Mouse (Mus musculus) heart, postnatal 36 days (tissue): ENCODE measurements around the gene Nt5c. TPM values are rescaled to one million over a fixed set of nuclear protein-coding genes. Genes with fewer than 3 reads are reported as not detected.
A peak's percentile ranks its signal among the peaks of the same experiment; 100 is the strongest.
"Not testable (repeated sequence)": the region's sequence is repeated elsewhere in the genome, so short reads cannot be mapped to it uniquely, and the experiment has no call there.

ENCODE experiments used
- DNase-seq, 2 experiments: peaks; one replicate each; pipeline ENCODE4 v3.0.0; 2021 to 2022
- intact Hi-C: fragments of 180-260 bp; cut with DNase I; formaldehyde crosslinking; loops from one replicate; pipeline ENCODE4 v1.15.1; 2025
- total RNA-seq, 2 experiments: library from RNA; stranded (reverse); gene quantifications; 2 replicates each; pipeline ENCODE4 v1.2.3; 2021

The Nt5c gene
- 10 to 100 TPM; 13.1 to 14.2 TPM for total RNA-seq

GRCm38 (mm10) chr11:115491356-115492083 lies at the start of gene Nt5c:
Gene Nt5c (minus strand): TSS chr11:115491862.
- peak; percentile 76 to 84 for DNase-seq
- intact Hi-C loops, result loop anchor here (1.0 to 5.0 kb wide), 4 partner anchors 19 to 71 kb away; partner anchors contain the start of genes Jpt1 and Nup85

- DNase-seq, result no peak
- intact Hi-C loops, result no loop called here
Observed at GRCm38 (mm10) chr11:115538045-115538444, 46.4 kb upstream of the Nt5c start.

GRCm38 (mm10) chr11:115536856-115537568 lies 45.4 kb upstream of the Nt5c start:
- intact Hi-C loops, result loop anchor here (2.0 kb wide), 1 partner anchor 28 kb away; the partner anchor contains the start of gene Nup85

GRCm38 (mm10) chr11:115536038-115536681 lies 44.5 kb upstream of the Nt5c start, which contains the start of gene Sumo2:
Gene Sumo2 (minus strand): TSS chr11:115536276.
- DNase-seq, result peak; percentile 99
- intact Hi-C loops, result loop anchor here (2.0 kb wide), 1 partner anchor 29 kb away; the partner anchor contains the start of gene Nup85

More at GRCm38 (mm10) chr11:115536856-115537568, 45.4 kb upstream of the Nt5c start:
- DNase-seq, result no peak

- intact Hi-C loops, result loop anchor here (2.0 kb wide), 3 partner anchors 21 to 45 kb away; partner anchors contain the start of genes Jpt1, Nt5c and Nup85
- DNase-seq, result peak; percentile 62 to 72
Observed at GRCm38 (mm10) chr11:115535401-115536037, 43.9 kb upstream of the Nt5c start.

- intact Hi-C loops, result loop anchor here (2.0 kb wide), 2 partner anchors 20 to 44 kb away; partner anchors contain the start of genes Jpt1 and Nt5c
- DNase-seq, result no peak
Observed at GRCm38 (mm10) chr11:115534759-115535371, 43.2 kb upstream of the Nt5c start.

GRCm38 (mm10) chr11:115526446-115526845 lies 34.8 kb upstream of the Nt5c start:
- DNase-seq, intact Hi-C loops: not testable (repeated sequence)

- DNase-seq, result no peak
- intact Hi-C loops, result no loop called here
Observed at GRCm38 (mm10) chr11:115522703-115523102, 31.0 kb upstream of the Nt5c start.

GRCm38 (mm10) chr11:115522238-115522637 lies 30.6 kb upstream of the Nt5c start:
- intact Hi-C loops, result no loop called here
- DNase-seq, result no peak

- intact Hi-C loops, result no loop called here
- no peak for DNase-seq
Observed at GRCm38 (mm10) chr11:115521080-115521479, 29.4 kb upstream of the Nt5c start.

GRCm38 (mm10) chr11:115520218-115520617 lies 28.6 kb upstream of the Nt5c start:
- intact Hi-C loops, result no loop called here
- DNase-seq, result no peak

- no peak for DNase-seq
- intact Hi-C loops, result no loop called here
Observed at GRCm38 (mm10) chr11:115519581-115519980, 27.9 kb upstream of the Nt5c start.

GRCm38 (mm10) chr11:115518693-115519092 lies 27.0 kb upstream of the Nt5c start:
- intact Hi-C loops, result no loop called here

GRCm38 (mm10) chr11:115516942-115517341 lies 25.3 kb upstream of the Nt5c start:
- no peak for DNase-seq

More at GRCm38 (mm10) chr11:115518693-115519092, 27.0 kb upstream of the Nt5c start:
- DNase-seq, result no peak

GRCm38 (mm10) chr11:115515021-115515420 lies 23.4 kb upstream of the Nt5c start:
- intact Hi-C loops, result loop anchor here (2.0 kb wide), 1 partner anchor 20 kb away; no protein-coding TSS in a partner anchor
- DNase-seq, result no peak

More at GRCm38 (mm10) chr11:115516942-115517341, 25.3 kb upstream of the Nt5c start:
- intact Hi-C loops, result no loop called here

- DNase-seq, result peak; percentile 94 to 98
- intact Hi-C loops, result loop anchor here (1.0 to 2.0 kb wide), 2 partner anchors 21 to 23 kb away; partner anchors contain the start of gene Nt5c
Observed at GRCm38 (mm10) chr11:115514238-115514663, 22.6 kb upstream of the Nt5c start, which contains the start of gene Jpt1. Gene Jpt1 (minus strand): TSS chr11:115514387.

GRCm38 (mm10) chr11:115513271-115514237 lies 21.9 kb upstream of the Nt5c start:
- intact Hi-C loops, result loop anchor here (1.0 to 2.0 kb wide), 2 partner anchors 21 to 22 kb away; partner anchors contain the start of gene Nt5c
- DNase-seq, result peak; percentile 40 to 49
